Mouse (Mus musculus) megakaryocyte-erythroid progenitor cell, adult 5-6 weeks (primary cell): Measurements from ENCODE around the gene Inafm2. TPM values are rescaled to one million over a fixed set of nuclear protein-coding genes. Genes with fewer than 3 reads are reported as not detected.

ENCODE experiments used
- ATAC-seq: replicated peaks from 2 replicates; pipeline ENCODE4 v1.8.0; 2016; ENCODE audit warnings: mild to moderate bottlenecking, inconsistent platforms; ENCODE audit not compliant: severe bottlenecking, poor library complexity, low FRiP score, low TSS enrichment
- total RNA-seq, 2 experiments: library from RNA; stranded (forward) in 1 of 2; stranded (reverse) in 1 of 2; fragments of 200-1000, 215-1000 nt in 1 of 2; fragments of >200 nt in 1 of 2; fragmentation: Nextera tagmentation in 1 of 2; gene quantifications; 2 replicates each; pipeline ENCODE4 v1.2.3; 2014 to 2017

Inafm2 gene
- 14.5 and 20.5 TPM in 2 replicates for total RNA-seq (2014; fragmentation: Nextera tagmentation)
- total RNA-seq (2017): 10.1 and 13.9 TPM in 2 replicates

DNA sequence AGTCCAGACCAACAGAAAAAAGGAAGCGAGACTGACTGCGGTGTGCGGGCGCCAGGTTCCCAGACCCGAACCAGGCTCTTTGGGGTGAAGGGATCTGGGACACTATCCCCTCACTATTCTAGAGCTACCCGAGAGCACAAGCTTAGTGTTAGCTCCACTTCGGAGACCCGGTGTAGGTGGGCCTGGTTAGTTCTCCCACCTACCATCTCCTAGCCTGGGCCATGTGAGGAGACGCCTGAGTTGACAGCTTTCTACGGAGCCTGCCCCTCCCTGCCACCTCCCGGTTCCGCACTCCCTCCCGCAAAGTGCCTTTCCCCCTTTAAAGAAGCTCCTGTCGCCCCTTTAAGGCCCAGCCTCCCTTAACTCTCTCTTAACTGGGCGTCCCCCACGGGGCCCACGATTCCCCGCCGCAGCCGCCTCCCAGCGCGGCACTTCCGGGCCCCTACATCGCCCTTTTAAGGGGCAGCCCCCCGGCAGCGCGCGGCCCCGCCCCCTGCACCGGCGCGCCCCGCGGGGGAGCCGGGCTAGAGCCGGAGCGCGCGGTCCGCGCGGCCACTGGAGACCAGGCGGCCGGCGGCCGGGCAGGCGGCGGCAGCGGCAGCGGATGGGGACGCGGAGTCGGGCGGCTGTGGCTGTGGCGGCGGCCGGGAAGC, at the start of gene Inafm2:
Inafm2 (plus strand) TSS at position 527 of the 653 bp plus-strand sequence.
- ATAC-seq: peak; percentile 69

DNA sequence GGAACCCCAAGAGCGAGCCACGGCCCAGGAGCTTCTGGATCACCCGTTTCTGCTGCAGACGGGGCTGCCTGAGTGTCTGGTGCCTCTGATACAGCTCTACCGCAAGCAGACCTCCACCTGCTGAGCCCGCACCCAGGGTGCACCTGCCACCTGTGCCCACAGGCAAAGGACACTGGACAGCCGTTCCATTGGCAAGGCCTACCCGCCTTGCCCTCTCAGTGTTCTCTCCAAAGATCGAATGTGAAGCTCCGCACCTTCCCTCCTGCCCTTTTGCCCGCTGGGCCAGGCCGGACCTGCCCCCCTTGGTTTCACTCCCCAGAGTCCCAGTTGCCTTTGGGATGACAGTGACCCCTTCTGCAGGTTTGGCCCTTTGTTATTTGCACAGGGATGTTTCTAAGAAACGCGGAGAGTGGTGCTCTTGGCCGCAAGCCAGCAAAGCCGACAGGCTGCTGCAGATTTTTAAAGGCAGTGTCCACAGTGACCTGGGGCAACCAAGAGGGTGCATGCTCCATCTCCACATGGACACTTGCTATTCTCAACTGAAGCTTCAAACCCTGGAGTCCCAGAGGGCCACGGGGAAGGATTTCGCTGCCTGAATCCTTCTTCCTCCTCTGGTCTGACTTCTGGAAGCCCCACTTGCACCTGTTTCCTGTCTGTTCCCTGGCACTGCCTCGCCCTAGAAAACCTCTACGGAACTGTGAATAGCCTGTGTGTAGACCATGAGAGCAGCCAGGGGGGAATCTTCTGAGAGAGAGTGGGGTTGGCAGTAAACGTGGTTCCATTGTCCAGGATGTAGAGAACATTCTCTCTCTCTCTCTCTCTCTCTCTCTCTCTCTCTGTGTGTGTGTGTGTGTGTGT, 48.9 kb upstream of the Inafm2 start:
- ATAC-seq: no peak

DNA sequence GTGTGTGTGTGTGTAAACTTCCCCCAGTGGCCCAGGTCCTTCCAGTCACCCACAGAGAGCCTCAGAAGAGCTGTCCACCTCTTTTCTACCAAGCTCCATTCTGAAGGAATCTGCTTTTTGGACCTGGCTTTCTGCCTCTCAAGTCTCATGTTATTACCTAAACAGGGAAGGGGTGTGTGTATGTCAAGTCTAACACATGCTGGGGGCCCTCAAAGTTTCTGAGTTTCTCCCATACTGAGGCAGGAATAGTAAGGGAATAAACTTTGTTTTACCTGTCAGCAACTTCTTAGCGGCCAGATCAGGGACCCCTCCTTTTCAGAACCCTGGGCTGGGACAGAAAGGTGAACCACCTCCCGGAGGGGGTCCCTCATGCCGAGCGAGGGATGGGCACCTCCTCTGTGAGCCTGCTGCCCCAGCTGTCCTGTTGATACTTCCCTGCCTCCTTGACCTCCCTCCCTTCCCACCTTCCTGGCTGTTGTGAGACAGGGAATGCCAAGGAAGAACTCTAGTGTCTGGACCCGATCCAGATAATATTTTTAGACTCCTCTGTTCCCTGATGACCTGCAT, 48.2 kb upstream of the Inafm2 start:
- ATAC-seq: no peak

DNA sequence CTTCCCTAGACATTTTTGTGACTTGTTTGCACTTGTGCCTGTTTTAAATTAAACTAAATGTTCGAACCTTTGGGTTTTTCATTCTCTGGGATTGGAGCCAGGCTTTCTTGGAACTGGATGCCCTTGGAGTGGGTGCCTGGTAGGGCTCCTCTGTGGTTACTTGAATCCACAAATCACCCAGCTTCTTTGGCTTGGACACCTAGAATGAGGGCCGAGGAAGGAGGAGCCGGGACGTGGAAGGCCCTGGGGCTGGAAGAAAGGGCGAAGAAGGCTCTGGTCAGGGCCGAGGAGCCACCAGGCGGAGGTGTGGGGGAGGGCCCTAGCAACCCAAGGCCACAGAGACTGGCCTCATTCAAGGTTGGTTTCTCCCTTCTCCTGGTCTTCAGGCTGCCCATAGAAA, 47.6 kb upstream of the Inafm2 start:
- ATAC-seq: no peak

DNA sequence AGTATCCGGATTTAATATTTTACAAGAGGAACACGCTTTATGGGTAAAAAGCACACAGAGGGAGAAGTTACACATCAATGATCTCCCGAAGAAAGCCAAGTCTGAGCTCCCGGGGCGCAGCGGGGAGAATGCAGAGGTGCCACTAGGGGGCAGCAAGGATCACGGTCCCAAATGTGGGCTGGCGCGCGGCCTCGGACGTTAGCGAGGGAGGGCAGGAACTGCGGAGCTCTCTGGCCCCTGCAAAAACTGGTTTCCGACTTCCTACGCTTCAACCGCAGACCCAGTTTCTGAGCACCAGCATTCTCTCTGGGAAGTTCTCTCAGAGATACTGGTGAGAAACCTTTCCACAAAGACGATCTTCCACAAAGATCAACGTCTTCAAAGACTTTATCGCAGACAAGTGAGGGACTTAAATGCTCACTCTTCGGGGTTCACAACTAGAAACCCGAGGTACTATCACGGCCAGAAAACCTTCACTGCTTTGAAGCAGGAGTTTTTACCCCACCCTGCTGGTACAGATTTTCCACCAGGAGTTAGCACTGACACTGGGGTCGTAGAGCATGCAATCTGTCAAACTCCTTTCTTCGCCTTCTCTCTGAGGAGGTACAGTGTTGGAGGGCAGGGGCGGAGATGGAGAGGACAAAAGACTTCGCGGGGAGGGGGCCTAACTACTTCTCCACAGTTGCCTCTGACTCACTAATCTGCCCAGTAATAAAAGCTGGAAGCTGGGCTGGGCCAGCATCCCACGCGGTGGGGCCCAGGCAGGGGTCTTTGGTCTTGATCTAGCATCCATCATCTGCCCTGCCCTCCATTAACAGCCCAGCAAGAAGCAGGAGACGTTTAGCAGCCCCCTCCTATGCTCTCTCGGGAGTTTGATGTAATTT, 45.1 kb upstream of the Inafm2 start:
- peak; percentile 58; the same call in 1 of the 2 replicates for ATAC-seq

DNA sequence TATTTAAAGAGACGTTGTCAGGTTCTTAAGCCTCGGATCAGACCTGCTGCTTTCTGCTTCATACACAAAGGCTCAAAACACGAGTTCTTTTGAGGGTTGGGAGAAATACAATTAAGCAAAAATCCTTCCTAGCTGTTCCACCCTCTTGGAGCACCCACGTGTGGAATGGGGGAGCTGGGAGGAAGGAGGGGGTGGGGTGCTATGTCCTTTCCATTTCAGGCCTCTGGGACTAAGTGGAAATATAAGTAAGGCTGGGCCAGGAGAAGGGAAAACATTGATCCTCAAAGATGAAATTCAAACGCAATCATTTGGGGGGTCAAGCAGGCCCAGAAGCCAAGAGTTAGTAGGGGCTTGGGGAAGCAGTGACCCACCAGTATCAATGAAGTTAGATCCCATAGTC, 44.4 kb upstream of the Inafm2 start:
- no peak for ATAC-seq

DNA sequence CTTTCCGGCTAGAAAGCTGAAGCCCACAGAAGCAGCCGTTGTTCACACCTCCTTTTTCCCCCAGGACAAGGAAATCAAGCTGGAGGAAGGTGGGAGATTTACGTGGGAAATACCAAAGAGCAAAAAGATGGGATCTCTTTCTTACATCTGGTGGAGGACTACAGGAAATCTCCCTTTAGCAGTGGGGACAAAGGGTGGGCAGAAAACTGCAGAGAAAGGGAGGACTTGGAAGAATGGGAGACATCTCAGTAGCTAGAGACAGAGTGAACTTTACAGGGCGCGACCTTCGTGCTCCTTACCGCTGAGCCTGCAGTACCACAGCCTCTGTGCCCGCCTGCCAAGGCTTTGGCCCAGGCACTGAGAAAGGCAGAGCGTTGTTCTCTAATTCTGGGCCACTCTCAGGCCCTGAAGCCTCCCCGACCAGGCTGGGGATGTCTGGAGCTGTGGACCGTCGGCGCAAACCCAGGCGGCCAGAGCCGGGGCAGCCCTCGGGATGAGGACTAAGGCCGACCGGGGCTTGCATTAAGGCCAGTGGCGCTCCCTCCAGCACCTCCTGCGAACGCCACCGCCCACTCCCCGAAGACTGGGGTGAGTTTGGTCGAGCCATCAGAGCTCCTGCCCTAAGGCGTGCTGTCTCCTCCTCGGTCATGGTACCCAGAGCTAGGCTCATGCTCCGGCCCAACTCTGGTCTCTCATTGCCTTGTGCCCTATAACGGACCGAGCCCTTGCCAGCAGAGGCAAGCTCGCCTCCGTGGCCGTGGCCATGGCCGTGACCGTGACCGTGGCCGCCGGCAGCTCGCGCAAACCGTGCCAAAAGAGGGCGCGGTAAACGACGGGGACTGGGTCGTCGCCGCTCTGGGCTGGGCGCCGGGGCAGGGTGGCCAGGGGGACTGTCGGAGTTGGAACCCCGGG, 43.3 kb upstream of the Inafm2 start:
- no peak for ATAC-seq

DNA sequence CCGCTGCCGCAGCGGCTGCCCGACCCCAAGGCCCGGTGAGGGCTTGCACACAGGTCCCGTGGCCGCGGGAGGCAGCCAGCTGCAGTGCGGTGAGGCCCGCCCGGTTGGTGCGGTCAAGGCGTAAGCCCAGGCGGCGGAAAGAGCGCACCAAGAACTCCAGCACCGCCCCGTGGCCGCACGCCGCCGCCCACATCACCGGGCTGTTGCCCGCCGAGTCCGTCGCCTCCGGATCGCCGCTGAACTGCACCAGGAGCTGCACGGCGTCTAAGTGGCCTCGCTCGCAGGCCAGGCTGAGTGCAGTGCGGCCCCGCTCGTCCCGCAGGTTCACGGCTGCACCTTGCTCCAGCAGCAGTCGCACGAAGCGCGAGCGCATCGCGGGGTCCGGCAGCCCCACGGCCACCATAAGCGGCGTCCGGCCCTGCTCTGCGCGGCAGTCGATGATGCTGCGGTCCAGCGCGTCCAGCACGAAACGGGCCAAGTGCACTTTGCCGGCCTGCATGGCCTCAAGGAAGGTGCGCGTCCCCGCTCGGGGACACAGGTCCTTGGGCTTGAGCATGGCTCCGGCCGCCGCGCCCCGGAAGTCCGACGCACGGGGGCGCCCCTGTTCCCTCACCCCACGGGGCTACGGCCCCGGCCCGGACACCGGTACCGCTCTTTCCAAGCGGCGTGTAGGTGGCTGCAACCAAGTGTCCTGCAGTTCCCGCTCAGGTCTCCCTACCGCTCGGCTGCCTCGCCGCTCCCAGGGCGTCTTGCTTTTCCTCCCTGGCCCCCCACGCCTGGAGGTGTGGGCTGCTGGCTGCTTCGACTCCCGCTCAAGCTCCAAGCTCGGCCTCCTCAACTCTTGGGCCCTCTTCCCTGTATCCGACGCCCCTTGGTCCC, 42.4 kb upstream of the Inafm2 start:
- no peak for ATAC-seq

DNA sequence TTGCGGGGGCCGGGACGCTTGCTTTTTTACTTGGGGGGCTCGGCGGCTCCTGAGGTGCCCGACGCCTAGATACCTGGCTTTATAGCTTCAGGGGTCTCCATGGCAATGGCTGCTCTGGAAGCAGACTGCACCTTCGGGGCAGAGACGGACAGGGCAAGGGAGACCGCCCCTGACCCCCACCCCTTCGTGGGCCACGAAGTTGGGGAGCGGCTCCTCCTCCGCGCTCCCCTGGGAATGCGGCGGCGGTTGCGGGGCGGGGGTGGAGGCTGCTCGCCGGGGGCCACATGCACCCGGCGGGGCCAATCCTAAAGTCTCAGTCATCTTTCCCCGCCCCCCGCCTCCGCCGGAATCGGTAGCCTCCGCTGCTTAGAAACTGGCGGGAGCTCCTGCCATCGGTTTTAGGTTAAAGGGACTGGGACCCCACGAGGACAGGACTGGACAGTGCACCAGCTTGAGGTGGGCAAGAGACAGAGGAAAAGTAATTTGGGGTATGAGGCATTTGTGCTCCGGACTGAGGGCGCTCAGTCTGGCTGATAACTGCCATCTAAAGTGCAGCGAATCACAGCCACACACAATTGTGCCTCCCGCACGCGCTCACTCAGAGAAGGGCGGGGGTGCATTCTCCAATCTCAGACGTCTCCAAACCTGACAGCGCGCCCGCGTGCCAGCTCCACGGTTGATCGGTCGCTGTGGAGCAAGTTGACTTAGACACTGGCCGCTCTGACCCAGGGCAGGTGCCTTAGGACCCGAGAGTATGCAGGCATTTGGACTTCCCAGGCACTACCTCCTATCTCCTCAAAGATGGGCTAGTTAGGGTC, 41.4 kb upstream of the Inafm2 start, which contains the start of gene Ankrd63:
Ankrd63 (minus strand) TSS at position 51 of the 818 bp plus-strand sequence.
- no peak for ATAC-seq

DNA sequence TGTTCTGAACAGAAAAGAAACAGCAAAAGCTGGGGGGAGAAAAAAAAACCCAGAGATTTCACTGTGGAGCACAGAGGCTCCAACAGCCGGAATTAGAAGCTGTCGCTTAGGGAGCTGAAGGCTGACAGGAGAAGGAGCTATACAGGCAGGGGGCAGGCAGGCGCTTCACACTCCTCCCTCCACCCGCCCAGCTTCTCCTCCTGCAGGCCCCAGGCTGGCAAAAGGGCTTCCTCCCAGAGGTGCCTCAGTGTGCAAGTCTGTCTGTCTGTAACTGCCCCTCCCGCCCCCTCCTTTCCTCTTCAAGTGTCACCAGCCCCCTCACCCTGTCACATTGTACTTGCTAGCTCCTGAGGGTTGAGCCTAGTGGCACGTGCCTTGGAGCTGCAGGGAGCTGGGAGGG, 39.1 kb upstream of the Inafm2 start:
- no peak for ATAC-seq

DNA sequence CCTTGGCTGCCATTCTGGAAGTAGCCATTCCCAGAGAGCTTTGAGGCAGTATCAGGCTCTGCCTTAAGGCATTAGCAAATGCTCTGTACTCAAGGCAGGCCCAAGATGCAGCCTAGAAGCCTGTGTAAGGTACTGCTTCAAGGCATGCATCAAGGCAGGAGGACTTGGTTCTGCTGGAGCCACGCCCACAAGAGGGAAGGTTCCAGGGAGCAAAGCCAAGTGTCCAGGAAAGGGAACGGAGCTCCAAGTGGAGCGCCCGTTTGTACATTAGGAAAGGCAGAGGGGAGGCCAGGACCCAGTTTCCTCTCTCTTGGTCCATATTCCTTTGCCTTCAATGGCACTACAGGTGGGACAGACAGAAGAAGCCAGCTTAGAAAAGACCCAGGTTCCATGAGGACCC, 37.1 kb upstream of the Inafm2 start:
- ATAC-seq: no peak

DNA sequence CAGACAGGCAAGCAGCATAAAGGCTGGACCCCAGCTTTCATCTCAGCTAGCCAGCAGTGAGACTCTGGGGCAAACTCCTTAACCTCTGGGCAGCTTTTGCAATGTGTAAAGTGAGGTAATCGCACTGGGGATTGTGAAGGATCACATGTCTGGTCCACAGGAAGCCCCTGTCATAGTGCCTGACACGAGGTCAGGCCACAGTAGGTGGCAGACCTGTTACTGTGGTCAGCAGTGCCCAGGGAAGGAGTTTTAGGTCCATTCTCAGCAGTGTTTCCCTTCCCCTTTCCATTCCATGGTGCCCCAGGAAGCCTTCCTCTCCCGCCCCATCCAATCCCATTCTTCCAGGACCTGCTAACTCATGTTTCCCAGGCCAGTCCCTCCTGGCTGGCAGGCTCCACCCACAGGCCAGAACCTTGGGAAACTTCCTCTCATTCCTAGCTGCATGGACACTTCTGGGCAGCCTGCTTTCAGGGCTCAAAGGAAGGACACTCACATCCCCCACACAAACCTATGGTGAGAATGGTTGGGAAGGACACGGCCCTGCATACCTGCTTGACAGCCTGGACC, 35.8 kb upstream of the Inafm2 start:
- ATAC-seq: no peak

DNA sequence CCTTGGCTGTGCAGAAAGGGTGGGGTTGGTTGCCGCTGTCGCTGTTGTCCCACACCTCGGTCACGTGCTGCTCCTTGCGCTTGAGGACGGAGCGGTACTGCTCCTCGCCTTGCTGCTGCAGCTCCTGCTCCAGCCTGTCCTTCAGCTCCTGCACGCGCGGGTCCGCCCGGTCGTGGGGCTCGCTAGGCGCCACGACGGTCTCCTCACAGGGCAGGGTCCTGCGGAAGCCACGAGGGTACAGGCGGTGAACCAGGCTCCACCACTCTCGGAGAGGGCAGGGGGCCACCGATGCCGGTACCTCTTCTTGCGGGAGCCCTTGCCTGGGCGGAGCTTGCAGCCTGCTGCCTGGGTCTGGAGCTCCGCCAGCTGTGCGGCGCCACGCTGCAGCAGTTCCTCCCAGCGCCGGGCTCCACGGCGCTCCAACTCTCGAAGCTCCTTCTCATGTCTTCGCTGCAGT, 34.5 kb upstream of the Inafm2 start:
- ATAC-seq: peak; percentile 53

DNA sequence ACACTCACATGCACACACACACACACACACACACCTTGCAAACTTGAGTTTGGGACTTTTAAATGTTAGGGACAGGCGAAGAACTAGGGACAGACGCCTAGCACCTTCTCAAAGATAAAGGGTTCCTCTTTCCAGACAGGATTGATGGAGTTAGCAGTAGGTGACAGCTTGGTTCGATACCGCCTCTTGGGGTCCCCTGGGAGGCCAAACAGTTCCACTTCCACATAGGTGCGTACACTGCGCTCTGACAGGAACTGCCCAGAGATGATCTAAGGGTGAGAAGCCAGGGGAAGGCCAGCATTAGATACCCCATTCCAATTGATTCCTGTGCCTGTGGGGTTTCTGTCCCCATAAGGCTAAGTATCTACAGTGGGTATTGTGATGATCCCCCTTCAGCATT, 31.9 kb upstream of the Inafm2 start:
- no peak for ATAC-seq

DNA sequence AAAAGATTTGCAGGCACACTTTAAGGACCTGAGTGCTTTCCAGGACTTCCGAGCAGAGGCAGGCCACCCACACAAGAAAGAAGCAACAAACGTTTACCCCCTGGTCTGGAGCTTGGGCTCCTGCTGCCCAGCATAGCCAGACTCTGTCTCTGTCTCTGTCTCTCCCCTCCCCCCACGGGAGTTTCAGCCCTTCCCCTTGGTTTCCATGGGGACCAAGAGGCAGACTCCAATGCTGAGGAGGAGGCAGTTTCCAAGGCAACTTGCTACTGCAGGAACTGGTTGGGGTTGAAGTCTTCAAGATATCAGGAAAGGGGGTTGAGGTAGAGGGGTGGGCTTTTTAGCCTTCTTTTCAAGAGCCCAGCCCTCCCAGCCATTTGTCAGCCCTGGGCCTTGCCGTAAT, 31.3 kb upstream of the Inafm2 start:
- ATAC-seq: no peak

DNA sequence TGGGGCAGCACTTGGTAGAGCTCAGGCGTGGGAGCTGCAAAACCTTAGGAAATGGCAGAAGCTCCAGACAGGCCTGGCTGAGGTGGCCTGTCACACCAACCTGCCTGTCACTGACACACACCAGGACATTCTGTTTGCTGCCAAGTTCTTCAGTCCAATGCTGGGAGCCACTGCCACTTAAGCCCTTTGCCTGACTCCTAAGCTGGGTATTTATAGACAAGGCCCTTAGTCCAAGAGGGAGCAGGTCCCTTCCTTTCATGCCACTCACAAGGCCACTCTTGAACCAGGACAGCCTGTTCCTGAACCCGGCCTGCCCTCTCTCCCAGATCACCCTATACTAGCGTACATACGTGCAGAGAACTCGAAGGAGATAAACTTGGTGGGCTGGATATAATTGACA, 28.9 kb upstream of the Inafm2 start:
- ATAC-seq: no peak
